Mouse (Mus musculus): Measurements from ENCODE around the gene Pid1. TPM values are rescaled to one million over a fixed set of nuclear protein-coding genes. Genes with fewer than 3 reads are reported as not detected.

Pid1 gene
- polyA plus RNA-seq, 1 experiment from 2014 or later = 14.0 TPM

DNA sequence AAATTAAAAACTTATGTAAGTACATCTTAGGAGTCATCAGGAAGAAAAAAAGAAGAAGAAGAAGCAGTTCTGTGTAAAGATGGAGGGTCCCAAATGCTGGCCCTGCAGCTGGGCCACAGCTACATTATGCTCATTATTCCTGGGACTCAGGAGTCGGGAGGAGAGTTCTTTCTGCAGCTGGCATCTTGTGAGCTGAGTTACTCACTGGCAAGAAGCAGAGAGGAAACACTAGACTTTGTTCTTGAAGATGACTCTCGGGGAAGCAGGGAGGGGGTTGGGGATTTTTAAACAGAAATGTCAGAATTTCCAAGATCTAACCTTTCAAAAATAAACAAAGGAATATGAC, 208.4 kb downstream of the Pid1 start:
- no peaks in the 10 kb centered on the region for H3K9me3 ChIP-seq (replicated peaks)
- H3K36me3 ChIP-seq = no peaks in the 10 kb centered on the region
- no peaks in the 10 kb centered on the region for H3K27me3 ChIP-seq
- DNase-seq (no peak), ATAC-seq (ENCODE audit: low read depth) (no peak)
- no peak overlapping the region for H3K4me2 ChIP-seq
- H3K4me1 ChIP-seq (replicated peaks) = no peaks in the 10 kb centered on the region
- H3K4me3 ChIP-seq (replicated peaks) = no peak overlapping the region
- 42% methylated on average over 2 of the region's 2 CpGs for WGBS (ENCODE audit: insufficient replicate concordance)
- no peak overlapping the region for H3K27ac ChIP-seq
- no peak overlapping the region for H3K9ac ChIP-seq

DNA sequence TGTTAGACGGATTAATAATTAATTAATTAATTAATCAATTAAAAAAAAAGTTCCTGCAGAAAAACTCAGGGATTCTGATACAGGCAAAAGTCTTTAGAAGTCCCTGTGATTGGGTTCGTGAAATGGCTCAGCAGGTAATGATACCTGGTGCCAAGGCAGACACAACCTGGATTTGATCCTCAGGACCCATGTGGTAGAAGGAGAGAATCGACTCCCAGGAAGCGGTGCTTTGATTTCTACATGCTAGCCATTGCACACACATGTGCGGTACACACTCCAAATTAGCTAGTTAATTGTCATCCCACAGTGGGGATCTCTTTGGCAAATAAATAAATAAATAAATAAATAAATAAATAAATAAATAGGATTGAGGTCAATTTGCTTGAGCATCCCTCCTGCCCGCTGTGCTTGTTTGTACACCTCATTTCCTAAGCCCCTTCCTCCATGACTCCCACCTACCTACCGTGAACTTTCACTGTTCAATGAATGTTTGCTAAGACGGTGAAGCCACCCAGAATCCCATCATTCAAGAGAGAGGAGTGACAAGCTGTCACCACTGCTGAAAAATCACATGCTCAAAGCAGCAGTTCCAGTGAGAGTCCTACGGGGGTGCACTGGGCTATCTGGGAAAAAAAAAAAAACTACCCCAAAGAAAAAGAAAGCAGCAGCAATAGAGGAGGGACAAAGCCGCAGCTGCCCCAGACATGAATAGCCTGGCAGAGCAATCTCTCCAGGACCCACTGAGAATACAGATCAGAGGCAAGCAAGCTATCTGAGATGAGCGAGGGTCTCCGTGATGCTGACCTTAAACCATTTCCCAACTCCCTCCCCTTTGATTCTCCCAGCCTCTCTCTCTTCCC, 209.0 kb downstream of the Pid1 start:
- Histone ChIP-seq H3K9ac (no peak overlapping the region), H3K4me2 (no peak overlapping the region), H3K4me3 (replicated peaks) (no peak overlapping the region), H3K9me3 (replicated peaks) (no peaks in the 10 kb centered on the region), H3K4me1 (replicated peaks) (no peaks in the 10 kb centered on the region), H3K27ac (no peak overlapping the region), H3K36me3 (no peaks in the 10 kb centered on the region), H3K27me3 (no peaks in the 10 kb centered on the region)
- DNase-seq = no peak
- 68% methylated on average over 12 of the region's 12 CpGs for WGBS (ENCODE audit: insufficient replicate concordance)
- no peak for ATAC-seq (ENCODE audit: low read depth)

DNA sequence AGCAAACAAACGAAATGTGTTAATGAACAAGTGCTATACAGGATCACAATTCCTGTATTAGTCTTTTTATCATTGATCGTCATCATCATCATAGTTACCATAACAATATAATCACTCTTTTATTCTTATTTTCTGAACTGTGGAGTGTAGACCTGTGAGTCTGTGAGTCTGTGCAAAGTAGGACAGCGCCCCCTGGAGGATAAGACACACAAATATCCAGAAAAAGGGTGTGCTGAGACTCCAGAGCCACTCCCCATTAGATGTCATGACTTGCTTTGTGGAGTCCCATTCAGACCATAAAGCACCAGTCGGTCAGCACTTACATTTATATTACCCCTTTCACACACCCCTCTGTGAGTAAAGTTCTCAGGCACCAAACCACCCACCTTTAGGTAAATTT, 210.0 kb downstream of the Pid1 start:
- ATAC-seq (ENCODE audit: low read depth) (no peak), DNase-seq (no peak)
- Histone ChIP-seq H3K4me2 (no peak overlapping the region), H3K4me1 (replicated peaks) (no peaks in the 10 kb centered on the region), H3K4me3 (replicated peaks) (no peak overlapping the region), H3K9me3 (replicated peaks) (no peaks in the 10 kb centered on the region), H3K36me3 (no peaks in the 10 kb centered on the region), H3K27ac (no peak overlapping the region), H3K27me3 (no peaks in the 10 kb centered on the region), H3K9ac (no peak overlapping the region)
- WGBS (ENCODE audit: insufficient replicate concordance) = 43% methylated on average over 4 of the region's 4 CpGs

DNA sequence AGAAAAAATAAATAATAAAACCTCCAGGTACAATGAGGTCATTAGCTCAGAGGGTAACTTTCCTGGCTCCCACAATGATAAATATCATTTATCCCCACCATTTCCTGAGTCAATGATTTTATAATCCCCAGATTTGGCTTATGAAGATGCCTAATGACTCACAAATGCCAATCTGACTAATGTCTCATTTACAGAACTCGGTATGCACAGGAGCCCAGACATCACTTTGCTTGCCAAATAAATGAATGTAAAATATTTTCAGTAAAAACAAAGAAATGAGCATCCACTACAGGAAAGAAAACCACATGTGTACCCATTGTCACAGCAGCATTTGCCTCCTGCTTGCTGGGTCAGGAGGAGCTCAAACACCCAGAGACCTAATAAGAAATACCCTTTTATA, 222.4 kb downstream of the Pid1 start:
- 39% methylated on average over 1 of the region's 1 CpGs for WGBS (ENCODE audit: insufficient replicate concordance)
- Histone ChIP-seq H3K4me2 (no peak overlapping the region), H3K36me3 (no peaks in the 10 kb centered on the region), H3K9me3 (replicated peaks) (no peaks in the 10 kb centered on the region), H3K27ac (no peak overlapping the region), H3K4me3 (replicated peaks) (no peak overlapping the region), H3K9ac (no peak overlapping the region), H3K27me3 (no peaks in the 10 kb centered on the region), H3K4me1 (replicated peaks) (no peaks in the 10 kb centered on the region)
- DNase-seq = no peak
- no peak for ATAC-seq (ENCODE audit: low read depth)

DNA sequence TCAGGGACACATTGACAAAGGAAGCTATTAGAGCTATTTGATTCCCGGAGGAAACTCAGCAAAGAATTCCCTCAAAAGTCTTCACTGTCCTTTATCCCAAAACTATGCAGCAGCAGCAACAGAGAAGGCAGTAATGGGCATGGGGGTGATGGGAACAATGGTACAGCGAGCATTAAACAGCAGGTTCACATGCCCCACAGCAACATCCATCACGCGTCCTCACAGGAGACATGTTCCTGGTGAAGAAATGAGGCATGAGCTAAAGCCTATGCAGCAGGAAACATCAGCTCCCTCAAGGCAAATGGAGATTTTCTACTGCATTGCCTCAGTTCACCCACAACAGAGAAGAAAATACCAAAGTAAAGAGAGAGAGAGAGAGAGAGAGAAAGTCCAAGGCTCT, 231.5 kb downstream of the Pid1 start:
- Histone ChIP-seq H3K27me3 (no peaks in the 10 kb centered on the region), H3K4me2 (no peak overlapping the region), H3K36me3 (no peaks in the 10 kb centered on the region), H3K9me3 (replicated peaks) (no peaks in the 10 kb centered on the region), H3K27ac (no peak overlapping the region), H3K9ac (no peak overlapping the region), H3K4me3 (replicated peaks) (no peak overlapping the region), H3K4me1 (replicated peaks) (no peaks in the 10 kb centered on the region)
- ATAC-seq (ENCODE audit: low read depth) = no peak
- DNase-seq = no peak
- 74% methylated on average over 4 of the region's 4 CpGs for WGBS (ENCODE audit: insufficient replicate concordance)

DNA sequence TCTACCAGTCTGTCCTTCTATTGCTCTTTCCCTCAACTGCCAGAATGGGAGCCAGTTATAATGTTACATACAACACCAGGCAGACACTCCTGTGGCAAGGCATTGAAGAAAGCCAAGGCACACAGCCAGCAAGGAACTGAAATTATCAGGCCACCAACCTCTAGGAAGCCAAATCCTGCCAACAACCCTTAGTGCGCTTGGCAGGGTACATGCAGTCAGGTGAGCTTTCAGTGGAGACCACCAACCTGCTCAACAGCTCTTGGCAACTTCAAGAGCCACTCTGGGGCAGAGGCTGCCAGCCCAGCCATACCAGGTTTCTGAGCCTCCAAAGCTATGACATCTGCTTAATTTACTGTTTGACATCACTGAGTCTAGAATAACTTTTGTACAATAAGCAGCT, 232.2 kb downstream of the Pid1 start:
- H3K4me1 ChIP-seq (replicated peaks) = no peaks in the 10 kb centered on the region
- H3K9ac ChIP-seq = no peak overlapping the region
- no peak overlapping the region for H3K4me2 ChIP-seq
- no peaks in the 10 kb centered on the region for H3K9me3 ChIP-seq (replicated peaks)
- no peaks in the 10 kb centered on the region for H3K36me3 ChIP-seq
- ATAC-seq (ENCODE audit: low read depth) (no peak), DNase-seq (no peak)
- WGBS (ENCODE audit: insufficient replicate concordance) = 72% methylated on average over 1 of the region's 1 CpGs
- H3K27me3 ChIP-seq = no peaks in the 10 kb centered on the region
- H3K27ac ChIP-seq = no peak overlapping the region
- no peak overlapping the region for H3K4me3 ChIP-seq (replicated peaks)

DNA sequence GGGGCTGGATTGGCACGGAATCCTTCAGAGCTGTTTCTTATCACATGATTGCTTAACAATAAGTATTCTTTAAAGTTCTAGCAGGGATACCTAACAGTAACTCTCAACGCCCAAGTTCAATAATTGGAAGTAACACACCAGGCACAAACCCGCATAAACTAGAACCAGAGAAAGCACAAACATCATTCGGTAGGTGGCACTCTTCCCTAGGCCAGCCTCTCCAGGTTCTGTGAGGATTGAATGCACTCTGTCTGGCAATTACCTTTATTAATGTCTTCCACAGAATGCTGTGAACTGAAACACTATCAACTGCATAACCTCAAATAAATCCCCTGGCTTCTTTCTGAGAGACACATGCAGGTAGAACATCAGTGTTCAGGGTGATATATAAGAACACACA, 235.5 kb downstream of the Pid1 start:
- Histone ChIP-seq H3K9ac (no peak overlapping the region), H3K27me3 (no peaks in the 10 kb centered on the region), H3K4me3 (replicated peaks) (no peak overlapping the region), H3K27ac (no peak overlapping the region), H3K4me1 (replicated peaks) (no peaks in the 10 kb centered on the region), H3K4me2 (no peak overlapping the region), H3K9me3 (replicated peaks) (no peaks in the 10 kb centered on the region), H3K36me3 (no peaks in the 10 kb centered on the region)
- ATAC-seq (ENCODE audit: low read depth) (no peak), DNase-seq (no peak)
- 55% methylated on average over 4 of the region's 4 CpGs for WGBS (ENCODE audit: insufficient replicate concordance)

DNA sequence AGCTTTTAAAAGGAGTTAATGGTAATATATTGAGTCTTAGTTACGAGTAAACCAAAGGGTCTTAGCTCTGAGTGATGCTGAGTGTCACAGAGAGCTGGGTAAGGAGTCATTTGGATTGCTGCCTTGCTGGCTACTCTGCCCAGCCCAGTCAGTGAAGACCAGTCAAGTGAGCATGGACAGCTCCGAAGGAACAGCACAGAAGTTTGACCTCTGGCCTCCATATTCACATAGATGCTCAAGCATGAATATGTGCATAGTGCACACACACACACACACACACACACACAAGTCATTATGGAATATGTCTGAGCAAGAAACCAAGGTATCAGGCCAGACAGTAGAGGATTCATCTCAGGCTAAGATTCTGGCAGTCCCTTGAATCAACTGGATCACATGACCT, 244.7 kb downstream of the Pid1 start:
- no peaks in the 10 kb centered on the region for H3K27me3 ChIP-seq
- 57% methylated on average over 2 of the region's 2 CpGs for WGBS (ENCODE audit: insufficient replicate concordance)
- H3K4me3 ChIP-seq (replicated peaks) = no peak overlapping the region
- no peak overlapping the region for H3K4me2 ChIP-seq
- H3K9ac ChIP-seq = no peak overlapping the region
- H3K4me1 ChIP-seq (replicated peaks) = no peaks in the 10 kb centered on the region
- no peaks in the 10 kb centered on the region for H3K36me3 ChIP-seq
- H3K27ac ChIP-seq = no peak overlapping the region
- DNase-seq (no peak), ATAC-seq (ENCODE audit: low read depth) (no peak)
- H3K9me3 ChIP-seq (replicated peaks) = no peaks in the 10 kb centered on the region

DNA sequence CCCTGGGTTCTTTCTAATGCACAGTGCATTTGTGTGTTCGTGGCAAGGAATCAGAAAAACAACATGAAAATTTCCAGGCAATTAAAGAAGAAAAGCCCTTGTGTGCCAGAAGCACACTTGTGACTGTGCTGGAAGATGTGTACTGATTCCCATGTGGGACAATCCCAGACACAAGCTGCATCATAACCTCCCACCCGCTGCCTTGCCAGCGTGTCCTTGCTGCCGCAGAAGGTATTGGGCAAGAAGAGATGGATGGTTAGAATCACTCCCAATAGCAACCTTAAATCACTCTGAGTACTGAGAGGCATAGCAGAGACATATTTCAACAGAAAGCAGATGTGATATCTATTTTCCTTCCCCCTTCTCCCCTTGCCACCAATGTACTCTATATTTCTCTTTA, 257.2 kb downstream of the Pid1 start:
- no peaks in the 10 kb centered on the region for H3K27me3 ChIP-seq
- ATAC-seq (ENCODE audit: low read depth) = no peak
- no peak overlapping the region for H3K27ac ChIP-seq
- H3K9ac ChIP-seq = no peak overlapping the region
- H3K4me2 ChIP-seq = no peak overlapping the region
- no peaks in the 10 kb centered on the region for H3K36me3 ChIP-seq
- no peaks in the 10 kb centered on the region for H3K9me3 ChIP-seq (replicated peaks)
- no peak for DNase-seq
- no peak overlapping the region for H3K4me3 ChIP-seq (replicated peaks)
- H3K4me1 ChIP-seq (replicated peaks) = no peaks in the 10 kb centered on the region
- WGBS (ENCODE audit: insufficient replicate concordance) = 62% methylated on average over 4 of the region's 4 CpGs

DNA sequence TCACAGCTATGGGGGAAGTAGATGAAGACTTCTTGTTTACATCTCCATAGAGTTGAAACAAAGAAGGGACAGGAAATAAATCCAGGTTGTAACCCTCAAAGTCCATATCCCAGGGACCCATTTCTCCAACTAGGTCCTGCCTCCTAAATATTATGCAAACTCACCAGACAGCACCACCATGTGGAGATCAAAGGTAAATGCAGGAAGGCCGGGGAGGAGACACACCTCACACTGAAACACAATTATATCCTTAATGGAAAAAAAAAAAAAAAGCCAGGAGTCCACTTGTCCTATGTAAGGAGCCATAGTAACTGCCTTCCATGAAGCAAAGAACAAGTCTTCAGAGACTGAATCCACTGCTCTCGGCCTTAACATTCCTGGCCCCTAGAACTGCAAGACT, 261.9 kb downstream of the Pid1 start:
- 54% methylated on average over 2 of the region's 2 CpGs for WGBS (ENCODE audit: insufficient replicate concordance)
- no peaks in the 10 kb centered on the region for H3K36me3 ChIP-seq
- no peaks in the 10 kb centered on the region for H3K4me1 ChIP-seq (replicated peaks)
- H3K27me3 ChIP-seq = no peaks in the 10 kb centered on the region
- H3K9me3 ChIP-seq (replicated peaks) = no peaks in the 10 kb centered on the region
- ATAC-seq (ENCODE audit: low read depth) = no peak
- DNase-seq = no peak
- no peak overlapping the region for H3K27ac ChIP-seq
- no peak overlapping the region for H3K4me2 ChIP-seq
- H3K4me3 ChIP-seq (replicated peaks) = no peak overlapping the region
- H3K9ac ChIP-seq = no peak overlapping the region

DNA sequence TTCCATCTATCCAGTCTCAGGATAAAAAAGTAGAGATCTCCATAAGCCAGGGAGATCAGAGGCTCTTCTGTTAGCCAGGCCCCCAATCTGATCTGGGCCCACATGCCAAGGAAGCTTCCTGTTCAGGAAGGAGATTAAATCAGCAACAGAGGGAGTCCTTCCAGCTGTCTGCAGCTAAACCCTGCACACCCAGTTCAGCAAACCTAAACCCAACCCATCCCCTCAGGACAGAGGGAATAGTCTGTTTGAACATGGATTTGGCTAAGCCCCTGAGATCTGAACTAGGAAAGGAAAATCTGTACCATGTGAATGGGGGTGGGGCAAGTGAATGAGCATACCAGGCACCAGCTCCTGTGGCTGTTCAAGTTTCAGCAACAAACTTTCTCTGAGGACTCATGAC, 266.6 kb downstream of the Pid1 start:
- DNase-seq (no peak), ATAC-seq (ENCODE audit: low read depth) (no peak)
- Histone ChIP-seq H3K4me2 (no peak overlapping the region), H3K36me3 (no peaks in the 10 kb centered on the region), H3K9me3 (replicated peaks) (no peaks in the 10 kb centered on the region), H3K27ac (no peak overlapping the region), H3K27me3 (no peaks in the 10 kb centered on the region), H3K4me1 (replicated peaks) (no peaks in the 10 kb centered on the region), H3K9ac (no peak overlapping the region), H3K4me3 (replicated peaks) (no peak overlapping the region)

DNA sequence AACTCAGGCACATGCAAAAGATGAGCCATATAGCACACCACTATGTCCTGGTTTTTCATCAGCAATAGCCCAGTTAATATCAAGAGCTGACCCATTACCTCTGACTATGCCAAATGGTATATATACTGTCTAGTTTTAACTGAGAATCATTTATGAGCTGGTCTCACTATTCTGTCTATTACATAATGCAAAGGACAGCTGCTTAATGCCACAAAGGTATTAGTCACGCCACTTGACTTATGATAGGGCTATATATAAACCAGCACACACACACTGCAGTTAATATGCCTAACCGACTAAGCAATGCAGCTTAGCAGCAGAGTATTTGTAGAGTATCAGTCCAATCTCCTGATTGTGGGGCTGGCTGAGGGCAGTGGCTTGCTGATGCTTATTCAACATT, 270.7 kb downstream of the Pid1 start:
- no peak overlapping the region for H3K4me2 ChIP-seq
- no peak overlapping the region for H3K4me3 ChIP-seq (replicated peaks)
- ATAC-seq (ENCODE audit: low read depth) (no peak), DNase-seq (no peak)
- H3K9me3 ChIP-seq (replicated peaks) = no peaks in the 10 kb centered on the region
- no peaks in the 10 kb centered on the region for H3K36me3 ChIP-seq
- no peaks in the 10 kb centered on the region for H3K27me3 ChIP-seq
- H3K9ac ChIP-seq = no peak overlapping the region
- H3K4me1 ChIP-seq (replicated peaks) = no peaks in the 10 kb centered on the region
- no peak overlapping the region for H3K27ac ChIP-seq
- WGBS (ENCODE audit: insufficient replicate concordance) = 53% methylated on average over 2 of the region's 2 CpGs
